Mouse (Mus musculus): ENCODE results near the gene Pigk. TPM values are rescaled to one million over a fixed set of nuclear protein-coding genes. Genes with fewer than 3 reads are reported as not detected.

The Pigk gene
- polyA plus RNA-seq, 1 experiment from 2014 or later: 40.9 TPM

- no peak for ATAC-seq (ENCODE audit: low FRiP score, low TSS enrichment)
- TF ChIP-seq CTCF (IDR thresholded peaks at IDR 0.05; ENCODE audit: low read depth) (0 out of 2 replicates have a peak, but pooled peaks have one; percentile 8), EP300 (optimal IDR thresholded peaks at IDR 0.05) (no peak)
- DNase-seq (ENCODE audit: low spot score): no peak
- Histone ChIP-seq H3K27ac (replicated peaks) (no peak overlapping the region), H3K27me3 (ENCODE audit: control insufficient read depth, insufficient read depth, low read length) (peaks cover 4% of the 10 kb centered on the region; the same call in 1 of the 2 replicates), H3K9ac (ENCODE audit: low read length) (no peak overlapping the region), H3K4me1 (replicated peaks; ENCODE audit: control insufficient read depth, insufficient read depth) (no peaks in the 10 kb centered on the region), H3K36me3 (ENCODE audit: control insufficient read depth, insufficient read depth, low read length) (no peaks in the 10 kb centered on the region), H3K4me2 (replicated peaks; ENCODE audit: low read depth) (no peak overlapping the region), H3K4me3 (ENCODE audit: low read depth, low read length) (no peak overlapping the region), H3K9me3 (ENCODE audit: control insufficient read depth, low read length) (no peaks in the 10 kb centered on the region)
- 11% methylated on average over 6 of the region's 6 CpGs for WGBS
Measured at GRCm38 (mm10) chr3:152980431-152980830, 266.5 kb downstream of the Pigk start.

- 1% methylated on average over 43 of the region's 47 CpGs for WGBS
- H3K4me3 ChIP-seq (ENCODE audit: low read depth, low read length): peak overlapping the region; percentile 35
- H3K4me2 ChIP-seq (replicated peaks; ENCODE audit: low read depth): peak overlapping the region; percentile 53
- no peak overlapping the region for H3K27ac ChIP-seq (replicated peaks)
- H3K36me3 ChIP-seq (ENCODE audit: control insufficient read depth, insufficient read depth, low read length): no peaks in the 10 kb centered on the region
- H3K9ac ChIP-seq (ENCODE audit: low read length): no peak overlapping the region
- ATAC-seq (ENCODE audit: low FRiP score, low TSS enrichment) (0 out of 2 replicates have a peak, but pooled peaks have one; percentile 42), DNase-seq (ENCODE audit: low spot score) (peak; percentile 18)
- H3K9me3 ChIP-seq (ENCODE audit: control insufficient read depth, low read length): no peaks in the 10 kb centered on the region
- peaks cover 4% of the 10 kb centered on the region; the same call in 1 of the 2 replicates for H3K27me3 ChIP-seq (ENCODE audit: control insufficient read depth, insufficient read depth, low read length)
- peak; percentile 36 for TF ChIP-seq CTCF (IDR thresholded peaks at IDR 0.05; ENCODE audit: low read depth)
- no peak for TF ChIP-seq EP300 (optimal IDR thresholded peaks at IDR 0.05)
- no peaks in the 10 kb centered on the region for H3K4me1 ChIP-seq (replicated peaks; ENCODE audit: control insufficient read depth, insufficient read depth)
Measured at GRCm38 (mm10) chr3:152980978-152981974, 267.4 kb downstream of the Pigk start.

- H3K27me3 ChIP-seq (ENCODE audit: control insufficient read depth, insufficient read depth, low read length): peaks cover 4% of the 10 kb centered on the region; the same call in 1 of the 2 replicates
- under 1% methylated on average over 17 of the region's 17 CpGs for WGBS
- H3K27ac ChIP-seq (replicated peaks): no peak within 1 kb of the TSS
- DNase-seq (ENCODE audit: low spot score) (no peak), ATAC-seq (ENCODE audit: low FRiP score, low TSS enrichment) (no peak)
- TF ChIP-seq CTCF (IDR thresholded peaks at IDR 0.05; ENCODE audit: low read depth) (peak; percentile 36), EP300 (optimal IDR thresholded peaks at IDR 0.05) (no peak)
- H3K9me3 ChIP-seq (ENCODE audit: control insufficient read depth, low read length): no peaks in the 10 kb centered on the region
- no peaks in the 10 kb centered on the region for H3K4me1 ChIP-seq (replicated peaks; ENCODE audit: control insufficient read depth, insufficient read depth)
- H3K9ac ChIP-seq (ENCODE audit: low read length): no peak within 1 kb of the TSS
- H3K4me2 ChIP-seq (replicated peaks; ENCODE audit: low read depth): peak within 1 kb of the TSS; percentile 53
- H3K4me3 ChIP-seq (ENCODE audit: low read depth, low read length): peak within 1 kb of the TSS; percentile 35
- H3K36me3 ChIP-seq (ENCODE audit: control insufficient read depth, insufficient read depth, low read length): no peaks in the 10 kb centered on the region
Measured at GRCm38 (mm10) chr3:152981988-152982387, 268.1 kb downstream of the Pigk start, which contains the start of gene St6galnac5. TSS of gene St6galnac5 (minus strand) at chr3:152982246.

- ATAC-seq (ENCODE audit: low FRiP score, low TSS enrichment) (no peak), DNase-seq (ENCODE audit: low spot score) (no peak)
- no peaks in the 10 kb centered on the region for H3K27me3 ChIP-seq (ENCODE audit: control insufficient read depth, insufficient read depth, low read length)
- no peak overlapping the region for H3K27ac ChIP-seq (replicated peaks)
- no peak overlapping the region for H3K4me2 ChIP-seq (replicated peaks; ENCODE audit: low read depth)
- no peaks in the 10 kb centered on the region for H3K36me3 ChIP-seq (ENCODE audit: control insufficient read depth, insufficient read depth, low read length)
- H3K4me1 ChIP-seq (replicated peaks; ENCODE audit: control insufficient read depth, insufficient read depth): no peaks in the 10 kb centered on the region
- 54% methylated on average over 2 of the region's 2 CpGs for WGBS
- H3K4me3 ChIP-seq (ENCODE audit: low read depth, low read length): no peak overlapping the region
- H3K9ac ChIP-seq (ENCODE audit: low read length): no peak overlapping the region
- no peaks in the 10 kb centered on the region for H3K9me3 ChIP-seq (ENCODE audit: control insufficient read depth, low read length)
- TF ChIP-seq CTCF (IDR thresholded peaks at IDR 0.05; ENCODE audit: low read depth) (no peak), EP300 (optimal IDR thresholded peaks at IDR 0.05) (no peak)
Measured at GRCm38 (mm10) chr3:152990787-152991186, 276.9 kb downstream of the Pigk start.

GRCm38 (mm10) chr3:152993608-152994007, 279.7 kb downstream of the Pigk start:
- Histone ChIP-seq H3K4me3 (ENCODE audit: low read depth, low read length) (no peak overlapping the region), H3K27ac (replicated peaks) (no peak overlapping the region), H3K4me2 (replicated peaks; ENCODE audit: low read depth) (no peak overlapping the region), H3K4me1 (replicated peaks; ENCODE audit: control insufficient read depth, insufficient read depth) (no peaks in the 10 kb centered on the region), H3K9me3 (ENCODE audit: control insufficient read depth, low read length) (no peaks in the 10 kb centered on the region), H3K27me3 (ENCODE audit: control insufficient read depth, insufficient read depth, low read length) (no peaks in the 10 kb centered on the region), H3K9ac (ENCODE audit: low read length) (no peak overlapping the region), H3K36me3 (ENCODE audit: control insufficient read depth, insufficient read depth, low read length) (no peaks in the 10 kb centered on the region)
- WGBS: 57% methylated on average over 5 of the region's 5 CpGs
- TF ChIP-seq CTCF (IDR thresholded peaks at IDR 0.05; ENCODE audit: low read depth) (no peak), EP300 (optimal IDR thresholded peaks at IDR 0.05) (no peak)
- no peak for ATAC-seq (ENCODE audit: low FRiP score, low TSS enrichment)
- no peak for DNase-seq (ENCODE audit: low spot score)

GRCm38 (mm10) chr3:152998106-152998505, 284.2 kb downstream of the Pigk start:
- no peak overlapping the region for H3K4me3 ChIP-seq (ENCODE audit: low read depth, low read length)
- H3K4me1 ChIP-seq (replicated peaks; ENCODE audit: control insufficient read depth, insufficient read depth): no peaks in the 10 kb centered on the region
- ATAC-seq (ENCODE audit: low FRiP score, low TSS enrichment): no peak
- DNase-seq (ENCODE audit: low spot score): no peak
- no peak for TF ChIP-seq CTCF (IDR thresholded peaks at IDR 0.05; ENCODE audit: low read depth)
- TF ChIP-seq EP300 (optimal IDR thresholded peaks at IDR 0.05): no peak
- H3K27me3 ChIP-seq (ENCODE audit: control insufficient read depth, insufficient read depth, low read length): no peaks in the 10 kb centered on the region
- no peaks in the 10 kb centered on the region for H3K36me3 ChIP-seq (ENCODE audit: control insufficient read depth, insufficient read depth, low read length)
- no peak overlapping the region for H3K9ac ChIP-seq (ENCODE audit: low read length)
- 36% methylated on average over 5 of the region's 5 CpGs for WGBS
- no peaks in the 10 kb centered on the region for H3K9me3 ChIP-seq (ENCODE audit: control insufficient read depth, low read length)
- no peak overlapping the region for H3K4me2 ChIP-seq (replicated peaks; ENCODE audit: low read depth)
- no peak overlapping the region for H3K27ac ChIP-seq (replicated peaks)

Measured in stomach, postnatal 0 days (tissue).